Mouse (Mus musculus) brain, embryonic 14.5 days (tissue): Measurements from ENCODE around the gene Secisbp2l. TPM values are rescaled to one million over a fixed set of nuclear protein-coding genes. Genes with fewer than 3 reads are reported as not detected.

Experiments used
- DNase-seq: peaks from one replicate; pipeline ENCODE4 v3.0.0-alpha.2; 2011; ENCODE audit warnings: low read depth
- CTCF ChIP-seq: fragments of 200-500 bp; IDR thresholded peaks from 2 replicates; pipeline ENCODE4 v1.5.1; 2012; ENCODE audit warnings: inconsistent platforms, mild to moderate bottlenecking, moderate library complexity, borderline replicate concordance; ENCODE audit not compliant: insufficient read depth, insufficient read length; ENCODE audit errors: extremely low read depth
- POLR2A ChIP-seq: fragments of 200-500 bp; IDR thresholded peaks from 2 replicates; pipeline ENCODE4 v1.6.1; 2012; ENCODE audit warnings: mild to moderate bottlenecking, inconsistent platforms, borderline replicate concordance; ENCODE audit not compliant: poor library complexity, insufficient read depth, insufficient read length, severe bottlenecking; ENCODE audit errors: extremely low read depth
- polyA plus RNA-seq: library from polyadenylated mRNA; depleted of rRNA; stranded (reverse); fragments of >200 nt; gene quantifications from 2 replicates; pipeline ENCODE4 v1.2.3, GENCODE M21; 2012

Gene Secisbp2l
- polyA plus RNA-seq, 1 experiment, result 28.4 TPM

DNA sequence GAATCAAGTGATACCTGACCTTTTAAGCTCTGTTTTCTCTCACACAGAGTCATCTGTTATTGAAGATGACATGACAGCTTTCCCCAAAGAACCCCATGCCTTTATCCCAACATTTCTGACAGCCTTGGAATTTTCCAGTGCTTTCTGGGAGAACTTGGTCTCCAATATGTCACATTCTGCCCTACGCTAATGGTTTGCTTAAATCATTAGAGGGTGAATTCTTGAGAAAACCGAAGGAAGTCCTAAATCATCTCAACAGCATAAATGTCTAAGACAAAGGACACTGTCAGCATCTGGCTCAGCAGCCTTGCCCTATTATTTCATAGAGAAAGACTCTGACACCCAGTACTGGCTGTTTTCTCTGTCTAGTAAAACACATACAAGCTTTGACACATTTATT, 11.5 kb upstream of the Secisbp2l start:
- TF ChIP-seq CTCF (no peak), POLR2A (no peak)
- no peak for DNase-seq

DNA sequence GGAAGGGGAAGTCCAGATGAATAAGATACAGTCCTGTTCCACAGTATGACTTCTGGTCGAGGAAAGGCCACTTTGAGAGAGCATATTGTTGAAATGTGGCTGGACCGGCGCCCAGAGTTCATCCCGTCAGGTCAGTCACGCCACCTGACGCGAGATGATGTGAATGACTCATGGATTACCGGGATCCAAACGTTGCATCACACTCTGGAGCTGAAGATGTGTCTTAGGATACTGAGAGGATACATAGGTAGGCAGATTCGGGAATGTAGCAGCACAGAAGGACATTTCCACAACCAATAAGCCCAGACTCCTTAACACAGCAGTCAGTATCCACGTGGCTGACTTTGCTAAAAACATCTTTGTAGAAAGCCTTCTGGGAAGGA, 10.2 kb upstream of the Secisbp2l start:
- no peak for DNase-seq
- no peak for TF ChIP-seq CTCF
- TF ChIP-seq POLR2A, result no peak

DNA sequence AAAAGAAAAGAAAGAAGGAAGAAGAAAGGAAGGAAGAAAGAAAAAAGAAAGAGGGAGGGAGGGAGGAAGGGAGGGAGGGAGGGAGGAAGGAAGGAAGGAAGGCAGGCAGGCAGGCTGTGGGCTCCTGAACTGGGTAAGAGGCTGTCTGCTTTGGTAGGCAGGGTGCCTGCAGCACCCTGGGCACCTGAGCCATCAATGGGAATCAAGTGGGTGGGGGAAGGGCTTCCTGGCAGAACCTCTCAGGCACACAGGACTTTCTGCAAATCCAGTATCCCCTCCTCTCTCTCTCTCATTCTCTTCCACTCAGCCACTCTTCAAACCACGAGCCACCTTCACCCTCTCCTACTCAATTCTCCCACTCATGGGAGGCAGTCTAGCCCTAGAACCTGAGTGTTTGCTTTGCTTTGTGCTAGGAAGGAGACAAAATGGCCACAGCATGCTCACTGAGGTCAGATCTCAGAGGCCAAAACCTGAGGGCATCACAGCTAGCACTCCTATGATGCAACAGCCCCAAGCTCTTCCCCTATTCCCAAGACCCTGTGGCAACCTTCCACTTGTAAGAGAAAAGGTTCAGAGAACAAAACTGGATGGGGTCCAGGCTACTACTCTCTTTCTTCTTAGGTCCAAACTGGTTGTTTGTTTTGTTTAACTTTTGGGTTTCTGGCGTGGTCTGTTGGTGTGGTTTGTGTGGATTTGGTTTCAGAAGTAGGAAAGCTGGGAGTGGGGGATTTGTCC, 9.6 kb upstream of the Secisbp2l start:
- TF ChIP-seq POLR2A (no peak), CTCF (no peak)
- DNase-seq, result no peak

DNA sequence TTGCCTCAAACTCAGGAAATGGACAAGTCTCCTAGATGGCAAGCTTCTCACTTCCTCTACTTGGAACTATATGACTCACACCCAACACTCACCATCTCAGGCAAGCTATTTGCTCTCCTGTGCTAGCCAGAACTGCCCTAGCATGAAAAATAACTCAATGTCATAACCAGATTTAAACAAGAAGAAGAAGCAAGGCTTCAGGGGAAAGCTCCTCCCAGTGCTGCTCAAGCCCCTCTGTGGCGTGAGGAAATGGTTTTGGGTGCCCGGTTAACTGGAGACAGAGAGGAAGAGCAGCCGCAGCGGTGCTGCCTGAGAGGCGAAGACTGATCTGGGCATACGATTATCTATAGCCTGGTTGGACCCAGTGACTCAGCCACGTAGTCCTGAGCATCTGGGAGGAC, 8.8 kb upstream of the Secisbp2l start:
- TF ChIP-seq CTCF, result no peak
- TF ChIP-seq POLR2A, result no peak
- no peak for DNase-seq

DNA sequence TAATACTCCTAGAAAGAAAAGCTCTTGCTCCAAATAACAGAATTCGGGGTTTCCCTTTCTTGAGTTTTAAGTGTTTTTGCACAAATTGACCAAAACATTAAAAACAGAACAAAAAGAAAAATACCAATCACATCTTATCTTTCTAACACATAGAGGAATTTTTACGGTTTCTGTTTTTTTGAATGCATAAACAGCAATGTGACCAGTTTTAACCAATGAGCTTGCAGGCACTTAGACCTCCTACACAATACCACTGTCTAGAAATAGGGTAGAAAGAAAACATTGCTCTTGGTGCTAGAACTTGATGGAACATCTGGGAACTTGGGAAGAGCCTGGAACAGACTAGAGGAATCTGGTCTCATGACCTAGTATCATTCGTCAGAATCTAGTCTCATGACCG, 7.6 kb upstream of the Secisbp2l start:
- no peak for DNase-seq
- TF ChIP-seq POLR2A, result no peak
- no peak for TF ChIP-seq CTCF

DNA sequence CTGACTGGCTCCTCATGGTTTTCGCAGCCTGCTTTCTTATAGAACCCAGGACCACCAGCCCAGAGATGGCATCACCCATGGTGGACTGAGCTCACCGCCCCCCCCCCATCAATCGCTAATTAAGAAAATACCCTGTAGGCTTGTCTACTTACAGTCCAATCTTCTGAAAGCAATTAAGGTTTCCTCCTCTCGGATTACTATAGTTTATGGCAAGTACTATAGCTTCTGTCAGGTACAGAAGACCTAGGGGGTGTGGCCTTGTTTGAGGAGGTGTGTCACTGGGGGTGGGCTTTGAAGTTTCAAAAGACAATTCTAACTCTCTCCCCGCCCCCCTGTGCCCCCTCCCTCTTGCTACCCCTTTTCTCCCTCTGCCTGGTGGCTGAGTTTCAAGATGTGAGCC, 6.6 kb upstream of the Secisbp2l start:
- no peak for DNase-seq
- no peak for TF ChIP-seq POLR2A
- TF ChIP-seq CTCF, result no peak

DNA sequence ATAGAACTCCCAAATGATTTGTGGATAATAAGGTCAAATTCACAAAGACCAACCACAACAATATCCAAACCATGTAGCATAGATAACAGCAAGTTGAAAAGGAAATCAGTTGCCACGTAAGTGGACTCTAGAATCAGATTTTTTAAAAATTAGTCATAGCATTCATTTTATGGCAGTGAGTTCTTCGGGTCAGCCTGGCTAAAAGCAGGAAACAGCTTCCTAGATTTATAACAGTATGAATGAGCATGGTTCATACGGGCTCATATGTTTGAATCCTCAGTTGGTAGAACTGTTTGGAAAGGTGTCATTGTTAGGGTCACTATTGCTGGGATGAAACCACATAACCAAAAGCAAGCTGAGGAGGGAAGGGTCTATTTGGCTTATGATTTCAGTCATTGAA, 6.1 kb upstream of the Secisbp2l start:
- TF ChIP-seq POLR2A, result no peak
- TF ChIP-seq CTCF, result no peak
- DNase-seq, result no peak

DNA sequence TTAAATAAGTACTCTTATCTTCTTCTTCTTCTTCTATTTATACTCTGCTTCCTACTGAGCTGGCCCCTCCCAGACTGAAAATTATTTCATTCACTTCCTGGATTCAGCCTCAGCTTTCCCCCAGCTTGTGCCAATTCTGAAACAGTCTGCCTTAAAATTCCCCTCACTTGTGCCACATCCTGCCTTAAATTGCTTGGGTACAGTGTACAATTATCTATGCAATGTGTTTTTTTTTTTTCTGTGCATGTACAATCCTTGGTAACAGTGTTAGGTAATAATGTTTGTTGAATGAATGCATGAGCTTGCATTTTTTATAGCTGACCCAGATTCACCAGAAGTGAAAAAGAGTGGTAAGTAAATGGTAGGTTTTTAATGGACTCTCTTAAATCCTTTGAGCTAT, 5.7 kb upstream of the Secisbp2l start:
- no peak for DNase-seq
- TF ChIP-seq POLR2A (no peak), CTCF (no peak)

DNA sequence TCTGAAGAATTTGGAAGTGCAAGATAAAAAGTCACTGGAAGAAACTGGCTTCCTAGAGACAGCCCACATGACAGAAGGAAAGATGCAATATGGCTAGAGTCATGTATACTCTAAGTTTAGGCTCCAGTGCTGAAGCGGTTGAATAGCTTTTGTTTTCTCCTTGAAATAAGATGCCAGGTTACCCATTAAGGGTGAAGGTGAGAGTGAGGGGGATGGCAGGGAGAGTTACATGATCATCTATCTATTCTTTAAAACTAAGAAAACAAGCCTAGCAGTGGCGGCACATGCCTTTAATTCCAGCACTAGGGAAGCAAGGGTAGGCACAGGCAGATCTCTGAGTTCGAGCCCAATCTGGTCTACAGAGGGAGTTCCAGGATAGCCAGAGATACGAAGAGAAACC, 2.4 kb upstream of the Secisbp2l start:
- DNase-seq, result no peak
- TF ChIP-seq CTCF (no peak), POLR2A (no peak)

DNA sequence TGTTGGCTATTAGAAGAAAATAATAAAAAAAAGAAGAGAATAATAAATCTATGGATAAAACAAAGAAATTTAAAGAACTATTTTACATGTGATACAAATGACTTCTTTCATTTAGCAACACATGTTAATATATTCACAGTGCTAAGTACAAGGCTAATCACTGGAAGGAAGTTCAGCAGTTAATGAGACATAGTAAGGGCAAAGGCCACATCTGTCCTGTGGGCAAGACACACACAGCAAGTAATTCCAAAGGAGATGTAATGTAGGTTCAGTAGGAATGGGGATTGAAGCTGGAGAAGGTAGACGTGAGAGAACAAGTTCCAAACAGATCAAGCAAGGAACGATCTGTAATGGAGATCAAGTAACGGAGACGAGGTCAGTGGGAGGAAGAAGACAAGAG, 1.7 kb upstream of the Secisbp2l start:
- no peak for TF ChIP-seq POLR2A
- TF ChIP-seq CTCF, result no peak
- no peak for DNase-seq

DNA sequence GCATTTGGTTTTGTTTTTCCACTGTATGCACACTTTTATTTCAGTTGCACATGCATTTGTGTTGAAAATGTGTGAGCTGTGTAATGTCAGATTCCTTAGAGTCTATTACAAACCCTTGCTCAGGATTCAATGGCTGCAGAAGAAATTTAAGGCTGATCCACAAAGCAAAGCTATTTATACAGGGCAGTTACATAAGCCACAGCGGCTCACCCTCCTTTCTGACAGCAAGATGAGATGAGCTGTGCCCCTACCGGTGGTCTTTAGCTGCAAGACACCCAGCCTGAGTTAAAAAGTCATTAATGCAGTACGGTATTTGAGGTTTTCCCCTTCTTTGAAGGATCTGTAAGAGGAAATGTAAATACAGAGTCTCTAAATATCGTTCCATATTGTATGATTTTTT, 1.2 kb upstream of the Secisbp2l start:
- peak; percentile 15 for DNase-seq
- peak; percentile 16; the same call in 1 of the 2 replicates for TF ChIP-seq CTCF
- TF ChIP-seq POLR2A, result no peak

DNA sequence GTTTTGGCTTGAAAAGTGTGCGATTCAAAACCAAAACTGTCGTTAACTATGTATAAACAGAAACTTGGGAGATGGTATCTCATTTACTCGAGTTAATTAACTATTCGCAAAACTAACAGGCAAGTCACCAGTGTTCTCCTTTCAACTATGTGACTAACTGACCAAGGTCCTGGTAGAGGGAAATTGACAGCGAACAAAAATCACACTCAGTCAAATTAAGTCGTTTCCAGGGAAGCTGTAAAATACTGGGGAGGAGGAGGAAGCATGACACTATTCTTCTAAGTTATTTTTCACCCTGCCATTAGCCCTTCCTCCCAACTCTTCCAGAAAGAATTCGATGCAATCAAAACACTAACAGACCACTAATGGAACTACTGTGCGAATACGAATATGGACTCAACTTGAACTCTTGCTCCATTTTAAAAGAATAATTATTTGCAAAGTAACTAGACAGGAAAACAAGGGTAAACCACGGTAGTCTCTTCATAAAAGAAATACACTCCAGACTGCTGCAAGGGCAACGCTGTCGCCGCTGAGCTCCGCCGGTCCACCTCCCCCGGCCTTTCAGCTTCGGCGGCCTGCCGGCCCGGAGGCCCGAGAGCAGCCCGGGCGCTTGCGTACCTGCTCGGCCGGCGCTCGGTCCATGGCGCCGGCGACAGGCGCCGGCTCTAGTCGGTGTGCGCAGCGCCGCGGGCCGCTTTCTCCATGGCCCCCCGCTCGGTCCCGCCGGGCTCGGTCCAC, 522 bp downstream of the Secisbp2l start:
- no peak for DNase-seq
- TF ChIP-seq CTCF (no peak), POLR2A (no peak; the same call in 1 of the 2 replicates)

DNA sequence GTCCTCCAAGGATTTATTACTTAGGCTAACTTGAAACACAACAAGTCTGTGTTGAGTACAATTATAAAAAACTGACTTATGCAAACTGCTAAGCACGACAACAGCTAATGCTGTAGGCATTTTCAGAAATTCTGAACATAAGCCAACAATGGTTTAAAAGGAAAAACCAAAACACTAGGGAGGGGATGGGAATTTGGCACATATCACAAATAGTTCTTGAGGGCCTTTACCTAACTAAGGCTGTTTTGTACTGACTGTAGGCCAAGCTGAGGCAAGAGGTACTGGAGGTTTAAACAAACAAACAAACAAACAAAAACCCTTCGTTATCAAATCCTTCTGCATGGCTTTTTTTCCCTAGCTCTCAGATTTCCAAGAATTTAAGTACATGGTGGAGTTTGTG, 1.7 kb downstream of the Secisbp2l start:
- no peak for TF ChIP-seq CTCF
- no peak for TF ChIP-seq POLR2A

DNA sequence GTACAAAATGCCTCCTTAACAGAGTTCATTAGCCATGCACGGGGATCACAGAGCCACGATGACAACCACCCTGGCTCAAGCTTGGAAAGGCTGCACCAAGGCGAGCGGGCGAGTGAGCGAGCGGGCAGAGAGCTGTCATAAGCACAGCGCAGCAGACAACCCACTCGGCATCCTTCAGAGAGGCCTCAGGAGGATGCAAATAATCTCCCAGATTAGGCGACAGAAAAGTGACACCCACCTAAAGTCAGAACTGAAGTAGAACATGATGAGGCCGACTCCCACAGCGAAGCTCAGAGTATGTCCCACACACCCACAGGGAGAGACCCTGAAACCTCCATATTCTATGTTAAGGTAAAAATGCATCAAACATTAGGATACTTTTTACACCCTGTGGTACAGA, 4.3 kb downstream of the Secisbp2l start:
- DNase-seq, result no peak
- TF ChIP-seq CTCF, result no peak
- no peak for TF ChIP-seq POLR2A

More for the DNA sequence above, 1.7 kb downstream of the Secisbp2l start:
- DNase-seq, result no peak
